Mouse (Mus musculus) C2C12 (cell line): Measurements from ENCODE around the gene Bri3. TPM values are rescaled to one million over a fixed set of nuclear protein-coding genes. Genes with fewer than 3 reads are reported as not detected.
A peak's percentile ranks its signal among the peaks of the same experiment; 100 is the strongest.

ENCODE experiments used
- H3K27me3 ChIP-seq: one replicate; pipeline ENCODE4 v1.6.1; 2011; ENCODE audit not compliant: control insufficient read depth, insufficient read depth, insufficient read length
- H3K36me3 ChIP-seq: one replicate; pipeline ENCODE4 v1.6.1; 2011; ENCODE audit not compliant: control insufficient read depth, insufficient read depth
- H3K4me3 ChIP-seq: one replicate; pipeline ENCODE4 v1.5.1; 2011; ENCODE audit warnings: mild to moderate bottlenecking, control low read depth; ENCODE audit not compliant: poor library complexity, insufficient read depth, severe bottlenecking
- H3K79me2 ChIP-seq: one replicate; pipeline ENCODE4 v1.6.1; 2011; ENCODE audit not compliant: control insufficient read depth, insufficient read depth
- H3K79me3 ChIP-seq: one replicate; pipeline ENCODE4 v1.6.1; 2011; ENCODE audit warnings: low read depth, control low read depth
- H3ac ChIP-seq: one replicate; pipeline ENCODE3; 2011; ENCODE audit warnings: low read depth; ENCODE audit not compliant: control insufficient read depth, insufficient read length
- CEBPB ChIP-seq: IDR thresholded peaks from one replicate; pipeline ENCODE4 v1.6.1; 2011; ENCODE audit warnings: low read depth, mild to moderate bottlenecking, control low read depth, moderate library complexity
- CTCF ChIP-seq: IDR thresholded peaks from one replicate; pipeline ENCODE4 v1.5.1; 2011; ENCODE audit not compliant: control insufficient read depth, insufficient read depth, insufficient read length
- FOSL1 ChIP-seq: IDR thresholded peaks from one replicate; pipeline ENCODE4 v1.8.0; 2011; ENCODE audit warnings: mild to moderate bottlenecking, low read length; ENCODE audit not compliant: poor library complexity, insufficient read depth, severe bottlenecking
- MAX ChIP-seq: IDR thresholded peaks from one replicate; pipeline ENCODE4 v1.6.1; 2011; ENCODE audit warnings: mild to moderate bottlenecking, control low read depth
- MYOD1 ChIP-seq: IDR thresholded peaks from one replicate; pipeline ENCODE4 v1.6.1; 2011; ENCODE audit warnings: low read depth; ENCODE audit not compliant: control insufficient read depth, insufficient read length
- MYOG ChIP-seq: IDR thresholded peaks from one replicate; pipeline ENCODE4 v1.6.1; 2011; ENCODE audit not compliant: control insufficient read depth, insufficient read length; ENCODE audit errors: extremely low read depth
- USF1 ChIP-seq: IDR thresholded peaks from one replicate; pipeline ENCODE4 v1.6.1; 2011; ENCODE audit warnings: low read depth, mild to moderate bottlenecking, control low read depth, moderate library complexity
- polyA plus RNA-seq: library from polyadenylated mRNA; unstranded; fragments of >200 nt; fragmentation: generic; extraction: Trizol; gene quantifications from one replicate; pipeline ENCODE4 v1.2.1, GENCODE M21; 2012; ENCODE audit warnings: missing spikeins

Gene Bri3
- polyA plus RNA-seq, 1 experiment: 121 TPM

DNA sequence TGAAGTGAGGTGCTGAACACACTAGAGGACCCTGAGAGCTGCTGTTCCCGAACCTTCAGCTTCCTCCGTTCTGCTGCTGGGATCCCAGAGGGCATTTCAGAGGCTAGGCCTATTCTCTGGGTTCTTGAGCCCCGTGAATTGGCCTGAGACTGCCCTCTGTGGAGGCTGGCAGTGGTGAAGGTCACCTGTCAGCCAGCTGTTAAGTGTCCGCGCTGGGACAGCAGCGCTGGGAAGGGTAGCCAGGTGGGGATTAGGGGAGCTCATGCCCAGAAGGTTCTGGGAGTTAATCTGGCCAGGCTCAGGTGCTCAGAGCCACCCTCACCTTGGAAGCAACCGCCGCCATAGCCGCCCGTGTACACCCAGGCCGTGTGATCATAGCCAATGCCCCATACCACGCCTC lies 39.9 kb upstream of the Bri3 start:
- Histone ChIP-seq H3K27me3 (no peaks in the 10 kb centered on the region), H3ac (no peak overlapping the region), H3K79me2 (no peaks in the 10 kb centered on the region), H3K36me3 (no peaks in the 10 kb centered on the region), H3K4me3 (no peak overlapping the region), H3K79me3 (no peaks in the 10 kb centered on the region)
- TF ChIP-seq USF1 (no peak), CEBPB (no peak), FOSL1 (no peak), MYOG (no peak), MYOD1 (no peak), MAX (no peak), CTCF (no peak)

GRCm38 (mm10) chr5:144204911-144205310 lies 39.3 kb upstream of the Bri3 start:
- no peak overlapping the region for H3K4me3 ChIP-seq
- no peak for TF ChIP-seq MAX
- TF ChIP-seq USF1: no peak
- no peak for TF ChIP-seq FOSL1
- no peak for TF ChIP-seq MYOD1
- no peak for TF ChIP-seq CTCF
- TF ChIP-seq MYOG: no peak
- no peak for TF ChIP-seq CEBPB
- H3ac ChIP-seq: no peak overlapping the region
- no peaks in the 10 kb centered on the region for H3K36me3 ChIP-seq
- no peaks in the 10 kb centered on the region for H3K79me3 ChIP-seq
- H3K79me2 ChIP-seq: no peaks in the 10 kb centered on the region
- no peaks in the 10 kb centered on the region for H3K27me3 ChIP-seq

DNA sequence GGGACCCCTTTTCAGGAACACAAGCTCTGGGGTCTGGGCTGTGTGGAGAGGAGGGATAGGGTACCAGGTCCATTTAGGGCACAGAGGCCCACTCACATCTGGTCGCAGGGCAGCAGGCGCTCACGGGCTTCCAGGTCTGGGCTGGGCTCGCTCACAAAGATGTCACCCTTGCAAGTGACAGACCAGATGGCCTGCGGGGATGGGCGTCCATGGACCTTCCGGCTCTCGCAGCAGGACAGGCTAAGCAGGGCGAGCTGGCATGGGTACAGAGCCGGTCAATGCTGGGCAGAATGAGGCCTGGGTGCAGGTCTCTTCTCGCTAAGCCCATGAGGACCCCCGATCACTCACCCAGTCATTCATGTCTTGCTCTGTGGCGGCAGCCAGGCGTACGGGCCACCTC lies 38.2 kb upstream of the Bri3 start:
- H3K27me3 ChIP-seq: no peaks in the 10 kb centered on the region
- H3K4me3 ChIP-seq: no peak overlapping the region
- TF ChIP-seq MAX: no peak
- no peak for TF ChIP-seq MYOD1
- TF ChIP-seq CTCF: no peak
- TF ChIP-seq USF1: no peak
- no peak for TF ChIP-seq MYOG
- no peak for TF ChIP-seq FOSL1
- TF ChIP-seq CEBPB: no peak
- no peak overlapping the region for H3ac ChIP-seq
- H3K36me3 ChIP-seq: no peaks in the 10 kb centered on the region
- no peaks in the 10 kb centered on the region for H3K79me2 ChIP-seq
- no peaks in the 10 kb centered on the region for H3K79me3 ChIP-seq

- Histone ChIP-seq H3K4me3 (no peak overlapping the region), H3K79me3 (no peaks in the 10 kb centered on the region), H3ac (no peak overlapping the region), H3K27me3 (no peaks in the 10 kb centered on the region), H3K79me2 (no peaks in the 10 kb centered on the region), H3K36me3 (no peaks in the 10 kb centered on the region)
- TF ChIP-seq MYOD1: no peak
- TF ChIP-seq CTCF: peak; percentile 49
- no peak for TF ChIP-seq FOSL1
- no peak for TF ChIP-seq MAX
- no peak for TF ChIP-seq USF1
These were observed 36.8 kb upstream of the Bri3 start for GRCm38 (mm10) chr5:144207478-144207877.

GRCm38 (mm10) chr5:144214453-144214852 lies 29.8 kb upstream of the Bri3 start:
- no peak overlapping the region for H3ac ChIP-seq
- H3K27me3 ChIP-seq: no peaks in the 10 kb centered on the region
- H3K4me3 ChIP-seq: no peak overlapping the region
- no peaks in the 10 kb centered on the region for H3K79me3 ChIP-seq
- H3K79me2 ChIP-seq: no peaks in the 10 kb centered on the region
- TF ChIP-seq MYOG (no peak), MAX (no peak), CTCF (peak; percentile 81)
- no peaks in the 10 kb centered on the region for H3K36me3 ChIP-seq

- H3K27me3 ChIP-seq: no peaks in the 10 kb centered on the region
- no peaks in the 10 kb centered on the region for H3K79me3 ChIP-seq
- no peaks in the 10 kb centered on the region for H3K79me2 ChIP-seq
- no peak for TF ChIP-seq MYOG
- H3K36me3 ChIP-seq: no peaks in the 10 kb centered on the region
- no peak overlapping the region for H3ac ChIP-seq
- H3K4me3 ChIP-seq: no peak overlapping the region
These were observed 28.2 kb upstream of the Bri3 start for GRCm38 (mm10) chr5:144215992-144216391.

GRCm38 (mm10) chr5:144218061-144218460 lies 26.2 kb upstream of the Bri3 start:
- no peaks in the 10 kb centered on the region for H3K36me3 ChIP-seq

More at GRCm38 (mm10) chr5:144218061-144218460, 26.2 kb upstream of the Bri3 start:
- Histone ChIP-seq H3K4me3 (no peak overlapping the region), H3K79me3 (no peaks in the 10 kb centered on the region), H3ac (no peak overlapping the region), H3K27me3 (no peaks in the 10 kb centered on the region), H3K79me2 (no peaks in the 10 kb centered on the region)
- no peak for TF ChIP-seq MYOD1
- no peak for TF ChIP-seq MAX
- TF ChIP-seq FOSL1: no peak
- no peak for TF ChIP-seq USF1
- no peak for TF ChIP-seq MYOG
- no peak for TF ChIP-seq CTCF
- no peak for TF ChIP-seq CEBPB
